Mouse (Mus musculus): ENCODE measurements around the gene Kcne4. TPM values are rescaled to one million over a fixed set of nuclear protein-coding genes. Genes with fewer than 3 reads are reported as not detected.

Kcne4 gene
- total RNA-seq, 2 experiments from 2014 or later, result 0.62 to 0.73 TPM

DNA sequence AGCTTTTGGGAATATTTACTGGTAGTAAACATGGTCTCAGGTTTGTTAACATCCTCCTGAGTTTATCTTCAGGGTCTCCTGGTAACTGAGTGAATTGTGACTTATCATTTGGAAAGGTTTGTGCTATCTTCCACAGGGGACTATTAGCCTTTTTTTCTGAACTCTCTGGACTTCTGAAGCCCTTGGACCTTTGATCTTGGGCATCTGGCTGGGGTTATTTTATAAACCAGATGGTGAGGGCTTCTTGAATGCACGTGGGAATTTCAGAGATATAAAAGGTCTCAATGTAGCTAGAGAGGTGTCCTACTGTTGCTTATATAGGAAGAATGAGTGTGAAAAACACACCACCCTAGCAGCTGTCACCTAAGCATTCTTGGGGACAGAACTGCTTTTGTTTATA is 37.7 kb downstream of the Kcne4 start:
- no peak for DNase-seq (ENCODE audit: extremely low spot score in 1 of 2, low spot score in 1 of 2)

DNA sequence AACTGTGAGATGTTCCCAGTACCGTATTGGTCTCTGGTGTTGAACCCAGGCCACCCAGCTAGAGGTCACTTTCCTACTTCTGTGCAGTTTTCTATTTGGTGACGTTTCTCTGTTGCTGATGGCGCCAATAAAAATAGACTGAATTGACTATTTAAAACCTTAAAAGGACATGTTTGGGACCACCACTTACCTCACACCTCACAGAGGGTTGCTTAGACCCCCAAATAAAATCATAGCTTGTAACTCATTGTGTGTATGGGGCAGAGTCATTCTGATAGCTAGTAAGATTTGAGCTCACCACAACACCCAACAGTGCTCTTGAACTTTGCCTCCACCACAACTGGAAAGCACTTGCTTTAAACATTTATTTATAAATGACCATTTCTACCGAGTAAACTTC is 43.0 kb downstream of the Kcne4 start:
- DNase-seq (ENCODE audit: extremely low spot score in 1 of 2, low spot score in 1 of 2), result no peak

GRCm38 (mm10) chr1:78860056-78860455 is 43.5 kb downstream of the Kcne4 start:
- no peak for DNase-seq (ENCODE audit: extremely low spot score in 1 of 2, low spot score in 1 of 2)

GRCm38 (mm10) chr1:78862281-78862680 is 45.7 kb downstream of the Kcne4 start:
- no peak for DNase-seq (ENCODE audit: extremely low spot score in 1 of 2, low spot score in 1 of 2)

DNA sequence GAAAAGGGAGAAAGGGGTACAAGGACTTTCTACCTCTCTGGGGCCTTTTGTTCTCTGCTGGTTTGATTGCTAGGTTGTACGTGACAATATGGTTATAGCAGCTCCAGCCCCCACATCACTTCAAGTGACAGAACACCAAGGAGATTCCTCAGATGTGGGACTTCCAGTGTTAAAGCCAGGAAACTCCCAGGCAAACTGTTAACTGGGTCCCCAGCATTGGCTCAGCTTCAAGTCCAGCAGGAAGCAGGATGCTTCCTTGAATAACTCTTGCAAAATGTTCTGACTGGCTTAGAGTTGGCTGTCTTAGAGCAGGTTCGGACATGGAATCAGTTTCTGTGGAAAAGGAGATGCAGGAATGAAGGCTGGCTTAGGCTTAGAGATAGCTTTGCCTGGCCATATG is 47.3 kb downstream of the Kcne4 start:
- DNase-seq (ENCODE audit: extremely low spot score in 1 of 2, low spot score in 1 of 2), result no peak

- DNase-seq (ENCODE audit: extremely low spot score in 1 of 2, low spot score in 1 of 2), result no peak
Measured at GRCm38 (mm10) chr1:78864351-78864750, 47.8 kb downstream of the Kcne4 start.

GRCm38 (mm10) chr1:78864799-78865346 is 48.3 kb downstream of the Kcne4 start:
- no peak for DNase-seq (ENCODE audit: extremely low spot score in 1 of 2, low spot score in 1 of 2)

GRCm38 (mm10) chr1:78865991-78866390 is 49.4 kb downstream of the Kcne4 start:
- DNase-seq (ENCODE audit: extremely low spot score in 1 of 2, low spot score in 1 of 2), result no peak

GRCm38 (mm10) chr1:78866455-78866854 is 49.9 kb downstream of the Kcne4 start:
- no peak for DNase-seq (ENCODE audit: extremely low spot score in 1 of 2, low spot score in 1 of 2)

Other genes starting within 250 kb of the Kcne4 start
- 100 to 1,000 TPM; 166 to 194 TPM for gene Acsl3, start 158.9 kb upstream of the Kcne4 start, total RNA-seq (2021)
- 10 to 100 TPM; 19.5 to 21.3 TPM for gene Utp14b, start 158.7 kb upstream of the Kcne4 start, total RNA-seq (2021)